Mouse (Mus musculus) olfactory bulb, adult 2 months (tissue): ENCODE results near the gene Zfp704.

Experiments
- CTCF ChIP-seq: fragments of 200-500 bp; IDR thresholded peaks from 2 replicates; pipeline ENCODE4 v1.5.1; 2012; ENCODE audit warnings: low read depth, mild to moderate bottlenecking, low read length, moderate library complexity; ENCODE audit not compliant: insufficient read depth
- POLR2A ChIP-seq: fragments of 200-500 bp; IDR thresholded peaks from 2 replicates; pipeline ENCODE4 v1.6.1; 2012; ENCODE audit warnings: mild to moderate bottlenecking, low read depth, low read length, moderate library complexity; ENCODE audit not compliant: insufficient read depth

DNA sequence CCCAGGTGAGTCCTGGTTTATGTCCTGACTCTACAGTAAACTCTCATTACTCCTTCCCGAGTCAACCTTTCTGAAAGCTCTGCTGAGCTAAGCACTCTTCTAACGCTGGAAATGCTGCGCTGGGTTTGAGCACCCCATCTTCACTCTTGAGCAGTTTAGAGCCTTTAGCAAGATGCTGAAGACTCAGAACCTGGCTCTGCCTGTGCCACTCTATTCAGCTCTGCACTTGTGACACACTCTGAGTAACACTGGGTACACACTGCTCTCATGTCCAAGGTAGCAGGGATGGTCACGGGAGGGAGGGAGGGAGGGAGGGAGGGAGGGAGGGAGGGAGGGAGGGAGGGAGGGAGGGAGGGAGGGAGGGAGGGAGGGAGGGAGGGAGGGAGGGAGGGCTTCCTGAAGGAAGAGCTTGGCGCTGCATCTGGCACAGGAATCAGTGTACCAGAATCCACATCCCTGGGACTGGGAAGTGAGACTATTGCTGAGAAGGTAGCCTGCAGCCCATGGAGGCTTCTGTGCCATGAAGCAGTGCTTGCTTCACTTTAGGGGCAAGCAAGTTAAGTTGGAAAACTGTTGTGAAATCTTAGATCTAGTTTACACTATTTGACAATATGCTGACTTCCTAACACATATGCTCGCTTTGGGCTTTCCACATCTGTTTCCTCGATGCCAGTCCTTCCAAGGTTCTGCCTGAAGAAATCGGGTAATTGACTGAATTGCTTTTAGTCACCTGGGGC is 93.6 kb downstream of the Zfp704 start:
- TF ChIP-seq CTCF (no peak), POLR2A (no peak)
